Mouse (Mus musculus) forebrain, embryonic 14.5 days (tissue): Measurements from ENCODE around the gene Glod4. TPM values are rescaled to one million over a fixed set of nuclear protein-coding genes. Genes with fewer than 3 reads are reported as not detected.

Source experiments
- ATAC-seq: fragments of 200-750 bp; cut with Nextera tagmentation; 2 replicates; pipeline ENCODE4 v1.8.0; 2017; ENCODE audit warnings: mild to moderate bottlenecking, moderate library complexity
- DNase-seq: peaks from one replicate; pipeline ENCODE4 v3.0.0-alpha.2; 2015; ENCODE audit warnings: low spot score
- H3K27ac ChIP-seq: fragments of 300-500 bp; sonication (generic); 2 replicates; pipeline ENCODE4 v1.5.1; 2014; ENCODE audit warnings: low read depth, mild to moderate bottlenecking, control low read depth, low read length, moderate library complexity
- H3K27me3 ChIP-seq: fragments of 300-500 bp; sonication (generic); replicated peaks from 2 replicates; pipeline ENCODE4 v1.6.1; 2014; ENCODE audit warnings: low read length, control low read depth, mixed read lengths; ENCODE audit not compliant: control insufficient read depth, insufficient read depth
- H3K36me3 ChIP-seq: fragments of 300-500 bp; sonication (generic); 2 replicates; pipeline ENCODE4 v1.6.1; 2014; ENCODE audit warnings: low read length, control low read depth; ENCODE audit not compliant: control insufficient read depth, insufficient read depth
- H3K4me1 ChIP-seq: fragments of 300-500 bp; sonication (generic); 2 replicates; pipeline ENCODE4 v1.6.1; 2014; ENCODE audit warnings: antibody characterized with exemption, low read length, control low read depth; ENCODE audit not compliant: control insufficient read depth, insufficient read depth
- H3K4me2 ChIP-seq: fragments of 300-500 bp; sonication (generic); 2 replicates; pipeline ENCODE4 v1.6.1; 2014; ENCODE audit warnings: mild to moderate bottlenecking, control low read depth, low read length
- H3K4me3 ChIP-seq: fragments of 300-500 bp; sonication (generic); 2 replicates; pipeline ENCODE4 v1.5.1; 2014; ENCODE audit warnings: low read depth, low read length, control low read depth
- H3K9ac ChIP-seq: fragments of 300-500 bp; sonication (generic); 2 replicates; pipeline ENCODE4 v1.6.1; 2014; ENCODE audit warnings: mild to moderate bottlenecking, low read length, control low read depth, moderate library complexity
- H3K9me3 ChIP-seq: fragments of 300-500 bp; sonication (generic); replicated peaks from 2 replicates; pipeline ENCODE4 v1.6.1; 2016; ENCODE audit warnings: low read length, control low read depth, mixed read lengths; ENCODE audit not compliant: control insufficient read depth
- WGBS: fragments of 180-500 bp; shearing (Covaris S2); extraction: QIAGEN DNeasy Blood & Tissue Kit; methylation state at CpG from one replicate; pipeline ENCODE4 v1.1.7; 2014; 5-methylcytosine and 5-hydroxymethylcytosine counted together
- polyA plus RNA-seq: library from polyadenylated mRNA; unstranded; fragments of >200 nt; fragmentation: Nextera tagmentation; extraction: Ambion mirVana; gene quantifications from 2 replicates; pipeline ENCODE4 v1.2.1, GENCODE M21; 2014

Gene Glod4
- polyA plus RNA-seq, 1 experiment from 2014 or later = 144 TPM

DNA sequence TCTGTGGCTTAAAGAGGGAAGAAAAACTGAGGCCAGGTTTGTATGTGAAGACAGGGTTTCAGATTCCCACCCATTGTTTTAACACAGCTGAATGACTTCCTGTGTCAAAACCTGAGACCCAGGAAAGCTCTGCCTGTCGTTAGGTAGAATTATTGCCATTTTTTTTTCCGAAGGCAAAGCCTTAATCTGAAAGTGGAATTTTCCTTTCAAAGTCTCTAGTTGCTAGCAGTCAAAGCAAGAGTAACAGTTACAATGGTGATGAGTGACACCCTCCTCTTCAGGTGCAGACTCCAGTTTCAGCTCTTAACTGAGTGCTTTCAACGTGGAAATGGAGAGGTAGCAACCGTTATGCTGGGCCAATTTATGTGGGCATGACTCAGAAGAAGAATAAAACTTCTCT lies 92.5 kb downstream of the Glod4 start:
- Histone ChIP-seq H3K36me3 (peaks cover 10% of the 10 kb centered on the region; the same call in 1 of the 2 replicates), H3K27ac (no peak overlapping the region), H3K4me1 (peaks cover 6% of the 10 kb centered on the region), H3K9me3 (no peaks in the 10 kb centered on the region), H3K4me2 (no peak overlapping the region), H3K27me3 (no peaks in the 10 kb centered on the region), H3K9ac (no peak overlapping the region), H3K4me3 (no peak overlapping the region)
- ATAC-seq (no peak), DNase-seq (no peak)
- WGBS = 64% methylated on average over 4 of the region's 4 CpGs

DNA sequence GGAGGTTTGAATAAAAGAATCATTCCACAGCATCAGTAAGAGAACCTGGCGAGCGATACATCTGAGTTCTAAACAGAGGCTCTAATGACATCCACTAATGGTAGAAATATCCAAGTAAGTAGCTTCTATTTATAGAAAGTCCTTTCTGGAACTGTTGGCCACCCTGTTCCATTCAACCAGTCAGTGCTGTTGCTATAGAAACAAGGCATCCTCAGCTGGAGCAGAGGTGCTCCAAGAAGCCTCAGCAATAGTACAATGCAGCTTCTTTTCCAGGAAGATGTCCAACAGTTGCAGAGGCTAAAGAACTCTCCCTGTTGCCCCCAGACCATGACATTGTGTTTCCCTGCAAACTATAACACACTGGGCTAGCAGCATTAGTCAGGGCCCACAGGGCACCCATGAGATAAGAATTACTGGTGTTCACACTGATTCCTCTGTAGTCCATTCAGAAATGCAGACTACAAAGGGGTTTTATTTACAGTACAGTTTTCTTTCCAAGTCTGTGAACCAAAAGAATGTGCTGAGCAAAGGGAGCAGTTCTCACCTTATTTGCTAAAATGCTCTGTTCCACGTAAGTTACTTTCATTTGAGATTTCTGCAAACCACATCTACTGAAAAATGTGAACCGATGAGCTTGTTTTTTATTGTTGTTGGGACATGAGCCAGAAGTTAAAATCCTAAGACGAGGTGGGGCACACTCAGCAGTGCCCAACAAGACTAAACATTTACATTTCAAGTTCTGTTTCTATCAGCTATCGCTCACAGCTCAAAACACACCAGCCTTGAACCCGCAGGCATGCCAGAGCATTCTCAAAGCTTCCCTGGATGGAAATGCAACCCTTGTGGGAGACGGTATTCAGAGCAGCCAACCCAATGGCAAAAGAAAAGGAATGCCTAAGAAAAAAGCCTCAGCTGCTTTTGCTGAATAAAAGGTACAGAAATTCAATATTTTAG lies 95.2 kb downstream of the Glod4 start:
- Histone ChIP-seq H3K27ac (0 out of 2 replicates have a peak overlapping the region, but pooled peaks have one; percentile 6), H3K9me3 (no peaks in the 10 kb centered on the region), H3K27me3 (no peaks in the 10 kb centered on the region), H3K4me1 (peaks cover 6% of the 10 kb centered on the region), H3K36me3 (0 out of 2 replicates have a peak, but pooled peaks cover 2% of the 10 kb centered on the region), H3K9ac (no peak overlapping the region), H3K4me2 (no peak overlapping the region), H3K4me3 (no peak overlapping the region)
- DNase-seq (peak; percentile 70), ATAC-seq (no peak)
- WGBS = 59% methylated on average over 8 of the region's 8 CpGs

- peaks cover 6% of the 10 kb centered on the region for H3K4me1 ChIP-seq
- H3K27ac ChIP-seq = no peak overlapping the region
- H3K27me3 ChIP-seq = no peaks in the 10 kb centered on the region
- 93% methylated on average over 8 of the region's 8 CpGs for WGBS
- H3K36me3 ChIP-seq = 0 out of 2 replicates have a peak, but pooled peaks cover 2% of the 10 kb centered on the region
- ATAC-seq (no peak), DNase-seq (no peak)
- H3K9me3 ChIP-seq = no peaks in the 10 kb centered on the region
- no peak overlapping the region for H3K4me3 ChIP-seq
- H3K9ac ChIP-seq = no peak overlapping the region
- H3K4me2 ChIP-seq = no peak overlapping the region
Observed at GRCm38 (mm10) chr11:76146187-76147010, 97.1 kb downstream of the Glod4 start.

- ATAC-seq = no peak
- no peak overlapping the region for H3K9ac ChIP-seq
- H3K9me3 ChIP-seq = no peaks in the 10 kb centered on the region
- no peak for DNase-seq
- H3K27me3 ChIP-seq = no peaks in the 10 kb centered on the region
- 0 out of 2 replicates have a peak, but pooled peaks cover 2% of the 10 kb centered on the region for H3K36me3 ChIP-seq
- H3K4me1 ChIP-seq = peaks cover 6% of the 10 kb centered on the region
- H3K4me2 ChIP-seq = no peak overlapping the region
- WGBS = 95% methylated on average over 1 of the region's 1 CpGs
- no peak overlapping the region for H3K4me3 ChIP-seq
- no peak overlapping the region for H3K27ac ChIP-seq
Observed at GRCm38 (mm10) chr11:76145169-76145568, 98.4 kb downstream of the Glod4 start.

DNA sequence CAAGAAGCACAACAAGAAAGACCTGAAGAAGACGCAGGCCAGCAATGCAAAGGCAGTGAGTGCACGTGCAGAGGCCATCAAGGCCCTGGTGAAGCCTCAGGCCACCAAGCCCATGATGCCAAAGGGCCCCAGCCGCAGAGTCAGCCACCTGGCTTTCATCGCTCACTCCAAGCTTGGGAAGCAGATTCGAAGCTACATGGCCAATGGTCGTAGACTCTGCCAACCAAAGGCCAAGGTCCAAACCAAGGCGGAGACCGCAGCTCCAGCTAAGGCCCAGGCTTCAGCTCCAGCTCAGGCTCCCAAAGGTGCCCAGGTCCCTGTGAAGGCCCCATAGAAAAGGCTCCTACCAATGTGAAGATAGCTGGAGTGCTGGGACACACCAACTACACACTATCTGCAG lies 99.1 kb downstream of the Glod4 start:
- no peak for ATAC-seq
- no peak overlapping the region for H3K9ac ChIP-seq
- 0 out of 2 replicates have a peak, but pooled peaks cover 2% of the 10 kb centered on the region for H3K36me3 ChIP-seq
- DNase-seq = no peak
- H3K27ac ChIP-seq = no peak overlapping the region
- H3K9me3 ChIP-seq = no peaks in the 10 kb centered on the region
- H3K4me1 ChIP-seq = peaks cover 5% of the 10 kb centered on the region
- no peaks in the 10 kb centered on the region for H3K27me3 ChIP-seq
- H3K4me2 ChIP-seq = no peak overlapping the region
- WGBS = 96% methylated on average over 8 of the region's 8 CpGs
- no peak overlapping the region for H3K4me3 ChIP-seq

- H3K27me3 ChIP-seq = no peaks in the 10 kb centered on the region
- 84% methylated on average over 3 of the region's 3 CpGs for WGBS
- H3K36me3 ChIP-seq = peaks cover 37% of the 10 kb centered on the region
Observed at GRCm38 (mm10) chr11:76137996-76138395, 105.5 kb downstream of the Glod4 start.

GRCm38 (mm10) chr11:76135641-76136437 lies 107.7 kb downstream of the Glod4 start:
- ATAC-seq (no peak), DNase-seq (no peak)
- no peaks in the 10 kb centered on the region for H3K9me3 ChIP-seq
- no peak overlapping the region for H3K27ac ChIP-seq
- no peak overlapping the region for H3K4me3 ChIP-seq
- no peaks in the 10 kb centered on the region for H3K27me3 ChIP-seq
- H3K4me2 ChIP-seq = no peak overlapping the region
- peaks cover 37% of the 10 kb centered on the region for H3K36me3 ChIP-seq
- H3K4me1 ChIP-seq = no peaks in the 10 kb centered on the region
- no peak overlapping the region for H3K9ac ChIP-seq
- WGBS = 88% methylated on average over 7 of the region's 7 CpGs

More at GRCm38 (mm10) chr11:76137996-76138395, 105.5 kb downstream of the Glod4 start:
- Histone ChIP-seq H3K4me1 (no peaks in the 10 kb centered on the region), H3K9me3 (no peaks in the 10 kb centered on the region), H3K4me3 (no peak overlapping the region), H3K9ac (no peak overlapping the region), H3K4me2 (no peak overlapping the region), H3K27ac (no peak overlapping the region)
- DNase-seq = no peak
- ATAC-seq = no peak

- ATAC-seq (no peak), DNase-seq (no peak)
- Histone ChIP-seq H3K27ac (no peak overlapping the region), H3K36me3 (peaks cover 29% of the 10 kb centered on the region), H3K4me1 (no peaks in the 10 kb centered on the region), H3K27me3 (no peaks in the 10 kb centered on the region), H3K4me3 (no peak overlapping the region), H3K4me2 (no peak overlapping the region), H3K9ac (no peak overlapping the region), H3K9me3 (no peaks in the 10 kb centered on the region)
- WGBS = 88% methylated on average over 5 of the region's 5 CpGs
Observed at GRCm38 (mm10) chr11:76130859-76131258, 112.7 kb downstream of the Glod4 start.
